Comparison of ENCODE assay signal across 11 mouse cellular contexts in the genomic region with DNA sequence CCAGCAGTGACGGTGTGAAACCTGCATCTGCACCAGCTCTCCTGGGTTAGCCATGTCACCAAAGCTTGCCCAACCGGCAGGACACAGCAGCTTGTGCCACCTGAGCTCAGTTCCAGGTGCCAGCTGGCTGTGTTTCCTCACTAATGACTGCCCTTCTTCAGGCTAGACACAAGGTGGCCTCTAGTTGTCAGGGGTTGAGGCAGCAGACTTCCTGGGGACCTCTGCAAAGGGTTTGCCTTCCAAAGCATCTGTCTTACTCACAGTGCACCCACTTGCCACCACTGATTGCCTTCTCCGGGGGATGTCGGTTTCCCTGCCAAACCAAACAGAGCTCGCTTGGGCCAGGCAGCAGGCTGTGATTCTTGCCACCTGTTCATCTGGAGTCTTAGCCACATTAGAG. TPM values are rescaled to one million over a fixed set of nuclear protein-coding genes. Genes with fewer than 3 reads are reported as not detected.
A peak's percentile ranks its signal among the peaks of the same experiment; 100 is the strongest.
DNase-seq lines count a peak whose midpoint lies in the region.
"Had no signal": no experiment of that assay in that cellular context is flagged by ENCODE, and none has a peak within 500 bp of the region (broad histone marks: within the 10 kb centered on the region; RNA-seq: fewer than 3 reads in every experiment).

No protein-coding gene starts in this region.

- peak; percentile 62 for DNase-seq in gastrocnemius, adult 18-20 months (ENCODE audit: low spot score)
- DNase-seq in gastrocnemius, postnatal 4 days (ENCODE audit: low spot score in 2 of 2), result no peak
- DNase-seq in right cerebral cortex, adult 18-20 months, result peak; percentile 27
- no peak for DNase-seq in right cerebral cortex, postnatal 4 days
- peak; percentile 47 for DNase-seq in fat pad, adult 2 months (ENCODE audit: extremely low read depth, low read depth, low spot score)
- DNase-seq in left cerebral cortex, adult 8-10 months (ENCODE audit: low spot score in 2 of 2), result no peak
- DNase-seq in spleen, adult 12 weeks (ENCODE audit: low spot score), result no peak
- no peak for DNase-seq in left cerebral cortex, adult 11 months (ENCODE audit: low spot score)
- DNase-seq: heart, postnatal 36 days; lung, adult 2 months; thymus, adult 2 months had no signal

RNA-seq across cellular contexts. Expression of gene Tmem154, which starts 22.2 kb away (rescaled TPM):
- under 1 TPM; 0.78 to 0.98 TPM for total RNA-seq in gastrocnemius, adult 18-20 months (2021)
- 1 to 10 TPM; 2.0 TPM for total RNA-seq in gastrocnemius, postnatal 4 days (2021)
- under 1 TPM; 0.17 to 0.53 (median 0.36) TPM for total RNA-seq in left cerebral cortex, adult 8-10 months (2022)

Comparison
In these comparisons a context has a peak if more than half of its experiments do, and no peak if none do; other contexts are left out.
1. DNase-seq: peak in gastrocnemius, adult 18-20 months (single experiment), right cerebral cortex, adult 18-20 months (single experiment) and fat pad, adult 2 months (single experiment); none in gastrocnemius, postnatal 4 days (0 of 2), right cerebral cortex, postnatal 4 days (single experiment), left cerebral cortex, adult 8-10 months (0 of 2), spleen, adult 12 weeks (single experiment) and left cerebral cortex, adult 11 months (single experiment).